In the genomic region with DNA sequence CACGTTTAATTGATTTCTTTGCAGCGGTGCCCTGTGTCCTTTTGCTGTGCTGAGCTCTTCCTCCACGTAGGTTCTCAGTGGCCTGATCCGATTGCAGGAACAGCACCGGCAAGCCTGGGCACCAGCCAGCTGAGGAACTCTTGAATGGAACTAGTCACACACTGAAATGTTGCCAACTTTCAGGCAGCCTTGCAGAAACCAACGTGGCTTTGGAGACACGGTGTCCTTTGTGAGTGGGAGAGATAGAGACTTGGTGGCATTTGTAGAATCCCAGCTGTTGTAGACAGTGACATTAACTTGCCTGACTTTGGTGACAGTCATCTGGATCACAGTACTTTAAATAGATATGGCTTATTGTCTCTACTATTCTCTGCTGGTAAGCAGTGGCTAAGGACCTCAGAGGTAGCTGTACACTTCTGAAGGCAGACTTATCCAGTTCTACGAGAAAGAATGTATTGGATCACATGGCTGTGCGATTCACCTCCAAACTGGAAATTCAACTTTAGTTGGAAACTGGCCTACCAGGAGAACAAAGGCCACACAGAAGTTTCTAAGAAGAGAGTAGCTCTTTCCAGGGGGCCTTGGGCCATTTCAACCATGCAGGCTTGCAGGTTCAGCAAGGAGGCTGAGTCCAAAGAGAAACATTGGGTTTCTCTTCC, we compare ENCODE assay signal across 9 mouse cellular contexts. TPM values are rescaled to one million over a fixed set of nuclear protein-coding genes. Genes with fewer than 3 reads are reported as not detected.
DNase-seq lines count a peak whose midpoint lies in the region; ATAC-seq lines count a peak whose summit lies in the region.
"Had no signal": no experiment of that assay in that cellular context is flagged by ENCODE, and none has a peak within 500 bp of the region (broad histone marks: within the 10 kb centered on the region; RNA-seq: fewer than 3 reads in every experiment).

No protein-coding gene starts in this region.

- no peak overlapping the region for H3K27ac ChIP-seq in forebrain, embryonic 15.5 days (replicated peaks)

- DNase-seq in adrenal gland, adult (ENCODE audit: inconsistent age in 2 of 2, low spot score in 1 of 2) = peak; percentile 81 to 82
- no peak for DNase-seq in adrenal gland, postnatal 4 days (ENCODE audit: low spot score in 2 of 2)
- peak; percentile 24 for DNase-seq in ovary, postnatal 14 days (ENCODE audit: low spot score)
- DNase-seq in ovary, adult 18-20 months (ENCODE audit: low spot score) = no peak
- peak; percentile 47 for DNase-seq in kidney, postnatal 10 days
- DNase-seq in skeletal muscle tissue, adult 2 months (ENCODE audit: low read depth, low spot score) = peak; percentile 26
- DNase-seq in urinary bladder, postnatal 10 days (ENCODE audit: low spot score) = no peak

- H3K9ac ChIP-seq in forebrain, embryonic 15.5 days (replicated peaks) = no peak overlapping the region

- H3K9me3 ChIP-seq in forebrain, embryonic 15.5 days = no peaks in the 10 kb centered on the region

- H3K27me3 ChIP-seq in forebrain, embryonic 15.5 days = no peaks in the 10 kb centered on the region

- no peak overlapping the region for H3K4me3 ChIP-seq in forebrain, embryonic 15.5 days

- ATAC-seq in forebrain, embryonic 15.5 days (replicated peaks) = no peak

- 63% methylated on average over 9 of the region's 9 CpGs for WGBS in forebrain, embryonic 15.5 days

- H3K4me1 ChIP-seq in forebrain, embryonic 15.5 days = no peaks in the 10 kb centered on the region

- no peaks in the 10 kb centered on the region for H3K36me3 ChIP-seq in forebrain, embryonic 15.5 days

- no peak overlapping the region for H3K4me2 ChIP-seq in forebrain, embryonic 15.5 days (replicated peaks)
- H3K4me2 ChIP-seq: liver, embryonic 11.5 days had no signal

RNA-seq across cellular contexts. Expression of gene Gm815, which starts 5.8 kb away (rescaled TPM):
- total RNA-seq in adrenal gland, postnatal 4 days (2021) = not detected
- not detected in 2 replicates for polyA plus RNA-seq in forebrain, embryonic 15.5 days (2015; fragmentation: Nextera tagmentation; extraction: Ambion mirVana)
- polyA plus RNA-seq: liver, embryonic 11.5 days had no signal

Comparison
In these comparisons a context has a peak if more than half of its experiments do, and no peak if none do; other contexts are left out.
1. DNase-seq: peak in adrenal gland, adult (2 of 2), ovary, postnatal 14 days (single experiment), kidney, postnatal 10 days (single experiment) and skeletal muscle tissue, adult 2 months (single experiment); none in adrenal gland, postnatal 4 days (0 of 2), ovary, adult 18-20 months (single experiment) and urinary bladder, postnatal 10 days (single experiment).